Mouse (Mus musculus) megakaryocyte progenitor cell, adult 5-6 weeks (primary cell): Measurements from ENCODE around the gene Ryr1. TPM values are rescaled to one million over a fixed set of nuclear protein-coding genes. Genes with fewer than 3 reads are reported as not detected.
"Not testable (repeated sequence)": the region's sequence is repeated elsewhere in the genome, so short reads cannot be mapped to it uniquely, and the experiment has no call there.

Experiments used
- ATAC-seq: replicated peaks from 2 replicates; pipeline ENCODE4 v1.8.0; 2016; ENCODE audit warnings: mild to moderate bottlenecking, moderate TSS enrichment, inconsistent platforms; ENCODE audit not compliant: poor library complexity
- total RNA-seq, 2 experiments: library from RNA; stranded (forward) in 1 of 2; stranded (reverse) in 1 of 2; fragments of 157-497, 149-512 nt in 1 of 2; fragments of 200-1000 nt in 1 of 2; gene quantifications; 2 replicates each; pipeline versions ENCODE4 v1.2.3 to v1.2.4; 2015 to 2017

Ryr1 gene
- total RNA-seq, 2 experiments from 2014 or later: 0.12 to 1.1 TPM

DNA sequence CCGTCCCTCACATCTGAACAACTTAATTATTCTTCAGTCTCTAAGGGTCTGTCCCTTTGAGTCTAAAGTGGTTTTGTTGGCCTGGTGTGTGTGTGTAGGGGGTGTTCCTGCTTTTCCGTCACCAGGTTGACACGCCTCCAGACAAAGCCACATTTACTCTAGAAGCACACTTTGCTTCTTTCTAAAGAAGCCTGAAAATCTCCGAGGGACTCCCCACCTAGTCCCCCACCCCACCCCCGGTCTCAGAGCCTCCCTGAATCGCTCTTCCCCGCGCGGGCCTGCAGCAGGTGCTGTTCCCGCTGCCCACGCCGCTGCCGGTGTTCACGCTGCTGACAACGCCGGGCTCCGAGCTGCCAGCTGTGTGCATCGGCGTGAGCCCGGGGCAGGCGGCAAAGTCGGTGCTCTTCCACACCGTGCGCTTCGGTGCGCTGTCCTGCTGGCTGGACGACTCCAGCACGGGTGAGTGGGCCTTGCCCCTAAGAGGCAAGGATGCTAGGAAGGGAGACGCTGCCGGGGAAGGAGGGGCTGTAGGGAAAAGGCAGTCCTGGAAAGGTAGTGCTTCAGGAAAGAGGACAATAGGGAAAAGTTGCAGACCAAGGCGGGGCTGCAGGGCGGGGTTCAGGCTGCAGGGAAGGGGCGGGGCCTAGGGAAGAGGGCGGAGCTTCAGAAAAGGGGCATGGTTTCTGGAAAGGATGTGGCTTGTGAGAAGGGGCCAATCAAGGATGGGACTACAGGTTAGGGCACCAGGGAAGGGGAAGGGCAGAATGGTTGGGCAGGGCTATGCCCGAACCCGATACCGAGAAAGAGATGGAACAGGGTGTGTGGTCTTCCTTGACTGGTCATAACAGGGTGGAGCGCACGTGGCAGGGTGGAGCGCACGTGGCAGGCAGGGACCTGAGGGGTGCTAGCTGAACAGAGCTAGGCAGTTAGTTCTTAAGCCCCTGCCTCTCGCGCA is 124.1 kb downstream of the Ryr1 start:
- ATAC-seq: peak; percentile 94

DNA sequence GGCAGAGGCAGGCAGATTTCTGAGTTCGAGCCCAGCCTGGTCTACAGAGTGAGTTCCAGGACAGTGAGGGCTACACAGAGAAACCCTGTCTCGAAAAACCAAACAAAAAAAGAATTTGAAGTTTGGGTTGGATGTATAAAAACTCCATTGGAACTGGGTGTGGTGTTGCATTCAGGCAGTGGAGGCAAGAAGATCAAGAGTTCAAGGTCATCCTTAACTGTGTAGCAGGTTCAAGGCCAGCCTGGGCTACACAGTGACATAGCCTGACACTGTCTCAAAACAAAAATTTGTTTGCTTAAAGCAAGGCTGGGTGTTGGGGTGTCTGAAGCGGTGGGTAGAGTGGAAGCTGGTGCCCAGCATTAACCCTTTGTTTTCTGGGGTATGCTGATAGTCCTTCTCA is 131.6 kb downstream of the Ryr1 start:
- no peak for ATAC-seq

DNA sequence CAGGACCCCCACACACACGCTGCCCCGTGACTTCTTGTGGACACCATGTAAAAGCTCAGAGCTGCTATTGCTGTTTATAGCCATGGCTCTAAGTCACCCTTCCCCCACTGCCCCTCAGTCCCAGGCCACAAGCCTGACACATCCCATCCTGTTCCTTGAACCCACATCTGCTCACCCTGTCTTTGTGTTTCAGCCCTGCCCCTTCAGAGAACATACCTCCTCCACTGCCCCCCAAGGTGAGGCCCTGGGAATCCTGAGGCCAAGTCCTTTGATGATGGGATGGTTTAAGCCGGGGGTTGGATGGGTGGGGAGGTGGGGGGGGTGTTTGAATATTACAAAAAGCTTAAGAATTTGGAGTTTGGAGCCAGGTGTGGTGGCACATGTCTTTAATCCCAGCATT is 132.0 kb downstream of the Ryr1 start:
- ATAC-seq: no peak

DNA sequence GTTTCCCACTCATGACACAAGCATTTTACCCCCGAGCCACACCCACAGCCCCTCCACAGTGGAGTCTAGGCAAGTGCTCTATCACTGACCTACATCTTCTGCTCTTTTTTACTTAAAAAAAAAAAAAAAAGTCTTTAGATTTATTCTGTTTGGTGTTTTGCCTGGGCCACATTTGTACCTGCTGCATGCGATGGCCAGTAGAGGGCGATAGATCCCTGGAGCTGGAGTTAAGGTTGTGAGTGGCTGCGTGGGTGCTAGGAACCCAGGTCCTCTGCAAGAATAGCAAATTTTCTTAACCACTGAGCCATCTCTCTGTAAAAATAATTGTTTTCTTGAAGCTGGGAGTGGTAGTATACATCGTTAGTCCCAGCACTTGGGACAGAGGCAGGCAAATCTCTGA is 133.4 kb downstream of the Ryr1 start:
- ATAC-seq: peak; percentile 77

DNA sequence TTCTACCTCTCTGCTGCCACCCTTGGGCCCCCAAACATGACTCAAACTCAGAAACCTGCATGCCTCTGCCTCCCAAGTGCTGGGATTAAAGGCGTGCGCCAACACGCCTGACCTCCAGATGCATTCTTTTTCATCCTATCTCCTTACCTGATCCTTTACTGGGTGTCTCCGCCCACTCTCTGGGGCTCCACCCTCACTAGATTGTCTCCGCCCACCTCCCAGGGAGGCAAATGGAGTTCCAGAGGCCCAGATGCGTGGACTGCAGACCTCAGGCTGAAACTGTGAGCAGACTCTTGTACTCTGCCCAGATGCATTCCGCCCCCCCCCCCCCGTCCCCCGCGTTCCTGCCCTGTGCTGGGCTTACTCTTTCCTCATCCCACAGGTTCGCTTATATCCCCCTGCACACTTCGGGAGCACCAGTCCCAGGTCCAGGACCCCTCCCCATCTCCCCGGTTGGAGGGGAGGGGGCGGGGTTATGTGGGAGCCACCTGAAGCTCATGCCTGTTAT is 134.2 kb downstream of the Ryr1 start:
- 0 out of 2 replicates have a peak, but pooled peaks have one; percentile 37 for ATAC-seq

GRCm38 (mm10) chr7:28985207-28985606 is 139.8 kb downstream of the Ryr1 start:
- ATAC-seq: no peak

GRCm38 (mm10) chr7:28984452-28984851 is 140.5 kb downstream of the Ryr1 start:
- no peak for ATAC-seq

DNA sequence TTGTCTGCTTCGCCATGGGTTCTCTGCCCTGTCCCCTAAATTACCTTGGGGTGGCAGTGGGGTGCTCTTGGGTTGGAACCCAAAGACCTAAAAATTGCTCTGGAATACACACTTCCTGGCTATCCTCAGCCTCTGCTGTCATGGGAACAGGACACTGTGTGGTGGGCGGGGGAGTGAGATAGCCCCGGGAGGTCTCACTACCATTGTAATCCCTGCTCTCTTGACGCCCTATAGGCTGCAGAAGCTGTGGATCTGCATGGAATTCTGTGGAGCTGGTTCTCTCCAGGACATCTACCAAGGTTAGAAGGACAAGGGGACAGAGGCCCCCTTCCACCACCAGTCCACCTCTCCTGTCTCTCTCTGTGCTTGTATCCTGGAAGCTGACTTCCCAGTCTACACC is 141.1 kb downstream of the Ryr1 start:
- ATAC-seq: no peak

DNA sequence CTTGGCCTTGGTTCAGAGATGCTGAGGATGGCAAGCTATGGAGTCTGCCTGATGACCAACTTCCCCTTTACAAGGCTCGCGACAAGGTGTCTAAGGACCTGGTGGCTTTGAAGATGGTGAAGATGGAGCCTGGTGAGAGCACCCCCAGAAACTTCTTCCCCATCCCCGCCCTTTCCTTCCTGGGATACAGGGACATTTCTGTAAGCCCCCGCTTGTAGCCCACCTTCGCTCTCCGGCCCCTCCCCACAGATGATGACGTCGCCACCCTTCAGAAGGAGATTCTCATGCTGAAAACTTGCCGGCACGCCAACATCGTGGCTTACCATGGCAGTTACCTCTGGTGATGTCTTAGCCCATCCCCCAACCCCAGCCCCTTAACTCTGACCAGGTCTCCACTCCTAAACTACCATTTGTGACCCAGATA is 141.8 kb downstream of the Ryr1 start:
- 0 out of 2 replicates have a peak, but pooled peaks have one; percentile 21 for ATAC-seq

- peak; percentile 59 for ATAC-seq
Observed at GRCm38 (mm10) chr7:28982274-28983013, 142.5 kb downstream of the Ryr1 start.

GRCm38 (mm10) chr7:28981651-28982273 is 143.2 kb downstream of the Ryr1 start, which contains the start of the genes Eif3k and Map4k1:
Eif3k (minus strand) TSS chr7:28981864.
Map4k1 (plus strand) TSS chr7:28982050.
- peak; percentile 88 for ATAC-seq

- ATAC-seq: no peak
Observed at GRCm38 (mm10) chr7:28977556-28977955, 147.4 kb downstream of the Ryr1 start.

DNA sequence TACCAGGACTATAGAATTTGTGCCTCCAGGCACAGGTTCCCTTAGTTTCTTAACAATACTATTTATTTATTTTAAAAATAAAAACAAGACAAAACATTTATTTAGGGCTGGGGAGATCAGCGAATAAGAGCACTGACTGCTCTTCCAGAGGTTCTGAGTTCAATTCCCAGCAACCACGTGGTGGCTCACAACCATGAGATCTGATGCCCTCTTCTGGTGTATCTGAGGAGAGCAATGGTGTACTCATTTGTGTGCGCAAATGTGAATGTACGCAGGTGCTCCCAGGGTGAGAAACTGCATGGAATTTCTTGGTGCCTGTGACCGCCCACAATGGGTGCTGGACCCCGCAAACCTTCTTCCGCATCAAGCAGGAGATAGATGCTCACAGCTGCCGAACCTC is 152.0 kb downstream of the Ryr1 start:
- ATAC-seq: 0 out of 2 replicates have a peak, but pooled peaks have one; percentile 16

DNA sequence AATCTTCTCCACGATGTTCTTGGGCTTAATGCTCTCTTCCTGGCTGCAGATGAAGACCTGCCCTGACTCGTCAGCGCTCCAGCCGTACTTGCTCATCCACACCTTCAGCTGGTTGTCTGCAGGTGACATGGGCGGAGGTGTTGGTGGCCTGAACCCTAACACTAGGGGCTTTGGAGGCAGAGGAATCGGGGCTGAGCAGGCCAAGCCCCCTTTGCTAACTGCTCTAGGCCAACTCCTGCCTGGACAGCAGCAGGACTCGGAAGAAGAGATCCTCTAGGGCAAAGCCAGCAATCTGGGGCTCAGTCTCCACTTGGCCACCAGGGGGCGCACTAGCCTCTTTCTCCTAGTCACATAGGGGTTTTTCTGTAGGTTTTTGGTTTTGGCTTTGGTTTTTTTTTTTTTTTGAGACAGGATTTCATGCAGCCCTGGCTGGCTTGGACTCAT is 152.4 kb downstream of the Ryr1 start:
- peak; percentile 70 for ATAC-seq

- ATAC-seq: no peak
Observed at GRCm38 (mm10) chr7:28971770-28972269, 153.2 kb downstream of the Ryr1 start.

- peak; percentile 19; the same call in 1 of the 2 replicates for ATAC-seq
Observed at GRCm38 (mm10) chr7:28971029-28971428, 153.9 kb downstream of the Ryr1 start.

GRCm38 (mm10) chr7:28969672-28970394 is 155.1 kb downstream of the Ryr1 start:
- ATAC-seq: no peak

DNA sequence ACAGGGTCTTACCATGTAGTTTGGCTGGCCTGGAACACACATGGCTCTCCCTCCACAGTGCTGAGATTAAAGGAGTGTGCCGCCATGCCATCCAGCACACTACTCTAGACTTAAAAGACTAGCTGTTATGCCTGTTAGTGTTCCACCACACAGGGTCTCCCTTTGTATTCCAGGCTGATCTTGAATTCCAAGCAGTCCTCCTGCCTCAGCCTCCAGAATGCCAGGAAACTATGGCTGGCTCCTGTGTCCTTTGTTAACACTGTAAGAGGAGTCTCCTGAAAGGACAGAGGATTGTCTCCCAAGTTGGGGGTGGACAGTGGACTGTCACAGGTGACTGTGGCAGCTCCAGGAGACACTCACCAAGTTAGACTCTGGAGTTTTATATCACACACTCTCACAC is 155.7 kb downstream of the Ryr1 start:
- no peak for ATAC-seq

DNA sequence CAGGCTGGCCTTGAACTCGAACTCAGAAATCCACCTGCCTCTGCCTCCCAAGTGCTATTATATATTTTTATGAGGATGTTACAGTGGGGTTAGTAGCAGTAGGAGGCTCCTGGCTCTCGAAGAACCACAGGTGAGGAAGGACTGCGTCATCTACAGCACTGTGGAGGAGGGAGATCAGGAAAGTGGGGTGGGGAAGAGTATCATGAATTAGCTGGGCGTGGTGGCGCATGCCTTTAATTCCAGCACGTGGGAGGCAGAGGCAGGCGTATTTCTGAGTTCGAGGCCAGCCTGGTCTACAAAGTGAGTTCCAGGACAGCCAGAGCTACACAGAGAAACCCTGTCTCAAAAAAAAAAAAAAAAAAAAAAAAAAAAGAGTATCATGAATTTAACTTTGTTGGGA is 156.9 kb downstream of the Ryr1 start:
- not testable (repeated sequence) for ATAC-seq
